ENCODE assay signal across 22 mouse cellular contexts in genomic region chr9:65700504-65700903, GRCm38 (mm10).
"Had no signal": no experiment of that assay in that cellular context is flagged by ENCODE, and none has a peak within 500 bp of the region (broad histone marks: within the 10 kb centered on the region; RNA-seq: fewer than 3 reads in every experiment).

No protein-coding gene starts in this region.

- H3K27ac ChIP-seq: liver, embryonic 13.5 days; liver, embryonic 15.5 days; lung, embryonic 15.5 days; macrophage; midbrain, embryonic 13.5 days; neural tube, embryonic 13.5 days; neural tube, embryonic 15.5 days had no signal

- H3K9me3 ChIP-seq: liver, embryonic 13.5 days; liver, embryonic 15.5 days; lung, embryonic 15.5 days; midbrain, embryonic 13.5 days; neural tube, embryonic 13.5 days; neural tube, embryonic 15.5 days had no signal

- DNase-seq: liver, embryonic 13.5 days; liver, postnatal 0 days; lung, adult 2 months; lung, postnatal 14 days; lung, postnatal 36 days; retina, postnatal 1 day; right cerebral cortex, adult 18-20 months; right cerebral cortex, postnatal 25 days; right cerebral cortex, postnatal 4 days; spleen, adult 18-20 months; thymus, adult 18-20 months; thymus, postnatal 14 days; thymus, postnatal 36 days had no signal

- ATAC-seq: liver, postnatal 0 days; lung, postnatal 0 days; midbrain, embryonic 13.5 days; midbrain, embryonic 16.5 days had no signal

- H3K27me3 ChIP-seq: liver, embryonic 13.5 days; liver, embryonic 15.5 days; lung, embryonic 15.5 days; midbrain, embryonic 13.5 days; neural tube, embryonic 13.5 days; neural tube, embryonic 15.5 days had no signal

- H3K9ac ChIP-seq: liver, embryonic 13.5 days; liver, embryonic 15.5 days; liver, postnatal 0 days; lung, embryonic 15.5 days; midbrain, embryonic 13.5 days; neural tube, embryonic 13.5 days; neural tube, embryonic 15.5 days had no signal

- H3K4me3 ChIP-seq: liver, embryonic 13.5 days; liver, embryonic 15.5 days; lung, embryonic 15.5 days; midbrain, embryonic 13.5 days; myocyte; neural tube, embryonic 13.5 days; neural tube, embryonic 15.5 days had no signal

- H3K4me1 ChIP-seq: liver, embryonic 13.5 days; liver, embryonic 15.5 days had no signal
